Mouse (Mus musculus) lung, adult 2 months (tissue): Measurements from ENCODE around the gene Glce.

ENCODE experiments used
- CTCF ChIP-seq: fragments of 200-500 bp; IDR thresholded peaks from 2 replicates; pipeline ENCODE4 v1.5.1; 2011; ENCODE audit warnings: mild to moderate bottlenecking, low read length, control low read depth; ENCODE audit not compliant: insufficient read depth
- POLR2A ChIP-seq: fragments of 200-500 bp; IDR thresholded peaks from 2 replicates; pipeline ENCODE4 v1.6.1; 2011; ENCODE audit warnings: low read depth, mild to moderate bottlenecking, control low read depth, low read length, borderline replicate concordance; ENCODE audit errors: extremely low read depth

DNA sequence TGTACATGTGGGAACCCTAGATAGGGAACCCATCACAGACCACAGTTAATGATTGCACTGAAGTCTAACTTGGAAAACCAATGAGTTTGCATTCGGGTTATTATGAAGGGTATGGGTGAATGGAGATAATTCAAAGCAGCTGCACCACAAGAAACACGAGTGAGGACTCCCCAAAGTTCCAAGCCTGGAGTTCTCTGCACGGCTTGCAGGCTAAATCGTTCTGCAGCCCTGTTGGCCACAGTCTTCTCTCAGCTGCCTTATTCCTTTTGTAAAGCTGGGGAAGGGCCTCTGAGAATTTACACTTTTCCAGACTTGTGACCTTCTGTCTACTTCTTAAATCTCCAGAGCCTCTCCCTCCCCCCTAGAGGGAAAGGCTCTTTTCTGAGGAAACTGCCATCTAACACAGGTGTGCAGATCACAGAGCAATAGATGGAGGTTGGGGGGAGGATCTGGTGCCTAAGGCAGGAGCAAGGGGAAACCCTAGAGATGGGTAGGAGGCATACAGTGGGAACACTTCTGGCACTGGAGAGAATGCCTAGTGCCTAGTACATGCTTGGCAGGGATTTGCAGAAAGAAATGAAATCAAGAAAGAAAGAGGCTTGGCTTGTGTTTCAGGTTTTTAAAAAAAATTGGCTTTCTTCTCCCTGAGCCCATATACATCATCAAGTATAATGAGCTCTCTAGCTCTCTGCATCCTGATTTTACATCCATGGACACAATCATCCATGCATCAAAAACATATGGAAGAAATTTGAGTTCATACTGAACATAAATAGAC is 9.7 kb upstream of the Glce start:
- no peak for TF ChIP-seq CTCF
- TF ChIP-seq POLR2A, result no peak
